Mouse (Mus musculus) megakaryocyte, embryonic 14.5 days (primary cell): ENCODE data around the gene Slc27a4. TPM values are rescaled to one million over a fixed set of nuclear protein-coding genes. Genes with fewer than 3 reads are reported as not detected.

Experiments
- H3K27me3 ChIP-seq: replicated peaks from 2 replicates; pipeline ENCODE3; 2012; ENCODE audit warnings: inconsistent platforms
- H3K36me3 ChIP-seq: replicated peaks from 2 replicates; pipeline ENCODE3; 2012; ENCODE audit warnings: low read length, inconsistent platforms, mixed read lengths
- H3K4me1 ChIP-seq: 2 replicates; pipeline ENCODE4 v1.6.1; 2012; ENCODE audit warnings: inconsistent platforms
- H3K4me3 ChIP-seq: replicated peaks from 2 replicates; pipeline ENCODE3; 2012; ENCODE audit warnings: moderate library complexity, mild to moderate bottlenecking, inconsistent platforms
- H3K9me3 ChIP-seq: 2 replicates; pipeline ENCODE4 v1.6.1; 2012; ENCODE audit warnings: inconsistent platforms
- FLI1 ChIP-seq: IDR thresholded peaks from 2 replicates; pipeline ENCODE4 v1.6.1; 2012; ENCODE audit warnings: low read length, inconsistent platforms, mixed read lengths
- GATA1 ChIP-seq: IDR thresholded peaks from 3 replicates; pipeline ENCODE4 v1.6.1; 2012; ENCODE audit warnings: mixed read lengths, low read length, inconsistent platforms, borderline replicate concordance
- polyA plus RNA-seq: library from polyadenylated mRNA; stranded (reverse); fragments of >175 nt; gene quantifications from 2 replicates; pipeline ENCODE4 v1.2.3, GENCODE M21; 2012; ENCODE audit warnings: low replicate concordance; ENCODE audit not compliant: insufficient read depth

Gene Slc27a4
- polyA plus RNA-seq, 1 experiment, result 15.2 TPM

GRCm38 (mm10) chr2:29843231-29844105, 41.0 kb downstream of the Slc27a4 start:
- no peak for TF ChIP-seq FLI1
- Histone ChIP-seq H3K4me1 (peaks cover 84% of the 10 kb centered on the region), H3K36me3 (peaks cover 86% of the 10 kb centered on the region), H3K9me3 (no peaks in the 10 kb centered on the region), H3K4me3 (no peak overlapping the region), H3K27me3 (no peaks in the 10 kb centered on the region)

DNA sequence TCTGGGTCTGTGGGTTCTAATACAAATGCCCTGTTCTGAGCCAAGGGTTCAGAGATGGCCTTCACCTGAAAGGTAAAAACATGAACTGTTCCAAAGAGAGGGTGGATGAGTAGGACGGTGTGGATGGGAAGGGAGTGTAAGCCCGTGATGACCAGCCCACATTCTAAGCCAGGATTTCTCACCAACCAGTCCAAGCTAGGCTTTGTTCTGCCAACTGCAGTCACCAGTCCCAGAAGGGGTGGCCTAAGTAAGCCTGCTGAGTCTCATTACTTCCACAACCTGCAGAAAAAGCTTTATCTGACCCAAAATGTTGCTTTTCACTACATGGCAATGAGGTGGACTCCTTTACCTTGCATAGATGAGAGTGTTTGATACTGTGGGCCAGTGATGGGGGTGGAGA, 41.7 kb downstream of the Slc27a4 start:
- TF ChIP-seq GATA1 (no peak), FLI1 (no peak)
- Histone ChIP-seq H3K27me3 (no peaks in the 10 kb centered on the region), H3K4me1 (peaks cover 84% of the 10 kb centered on the region), H3K36me3 (peaks cover 84% of the 10 kb centered on the region), H3K4me3 (no peak overlapping the region), H3K9me3 (no peaks in the 10 kb centered on the region)

GRCm38 (mm10) chr2:29844661-29845060, 42.2 kb downstream of the Slc27a4 start:
- Histone ChIP-seq H3K4me1 (peaks cover 84% of the 10 kb centered on the region), H3K4me3 (no peak overlapping the region), H3K36me3 (peaks cover 78% of the 10 kb centered on the region), H3K9me3 (no peaks in the 10 kb centered on the region), H3K27me3 (no peaks in the 10 kb centered on the region)
- no peak for TF ChIP-seq GATA1
- TF ChIP-seq FLI1, result no peak

DNA sequence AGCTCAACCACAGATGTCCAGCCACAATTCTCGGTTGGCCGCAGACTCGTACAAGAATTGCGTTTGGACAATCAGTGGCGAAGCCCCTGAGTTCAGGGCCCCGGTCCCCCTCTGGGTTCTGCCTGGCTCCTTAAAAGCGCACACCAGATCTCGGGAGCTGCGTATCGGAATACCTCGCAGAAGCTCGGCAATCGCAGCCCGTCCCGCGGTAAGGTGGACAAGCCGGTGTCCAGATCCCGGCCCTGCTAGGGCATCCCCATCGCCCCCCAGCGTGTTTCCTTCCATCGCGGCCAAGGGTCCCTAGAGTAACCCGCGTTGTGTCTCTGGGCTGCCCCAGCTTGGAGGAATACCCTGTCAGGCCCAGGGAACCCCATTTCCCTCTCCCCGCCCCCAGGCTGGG, 43.2 kb downstream of the Slc27a4 start:
- no peaks in the 10 kb centered on the region for H3K9me3 ChIP-seq
- no peaks in the 10 kb centered on the region for H3K27me3 ChIP-seq
- H3K4me1 ChIP-seq, result peaks cover 84% of the 10 kb centered on the region
- peaks cover 71% of the 10 kb centered on the region for H3K36me3 ChIP-seq
- TF ChIP-seq FLI1, result no peak
- TF ChIP-seq GATA1, result no peak
- no peak overlapping the region for H3K4me3 ChIP-seq

- Histone ChIP-seq H3K4me1 (peaks cover 84% of the 10 kb centered on the region), H3K36me3 (peaks cover 64% of the 10 kb centered on the region), H3K4me3 (no peak overlapping the region), H3K9me3 (no peaks in the 10 kb centered on the region), H3K27me3 (no peaks in the 10 kb centered on the region)
- no peak for TF ChIP-seq FLI1
- TF ChIP-seq GATA1, result no peak
Measured at GRCm38 (mm10) chr2:29846061-29846853, 43.8 kb downstream of the Slc27a4 start.

GRCm38 (mm10) chr2:29846911-29847310, 44.5 kb downstream of the Slc27a4 start:
- no peak overlapping the region for H3K4me3 ChIP-seq
- H3K36me3 ChIP-seq, result peaks cover 58% of the 10 kb centered on the region
- H3K9me3 ChIP-seq, result no peaks in the 10 kb centered on the region
- H3K27me3 ChIP-seq, result no peaks in the 10 kb centered on the region
- TF ChIP-seq GATA1, result no peak
- no peak for TF ChIP-seq FLI1
- H3K4me1 ChIP-seq, result peaks cover 81% of the 10 kb centered on the region

- Histone ChIP-seq H3K4me1 (peaks cover 74% of the 10 kb centered on the region), H3K4me3 (no peak overlapping the region), H3K27me3 (peaks cover 9% of the 10 kb centered on the region), H3K9me3 (no peaks in the 10 kb centered on the region), H3K36me3 (peaks cover 37% of the 10 kb centered on the region)
- TF ChIP-seq FLI1, result no peak
Measured at GRCm38 (mm10) chr2:29849041-29849440, 46.6 kb downstream of the Slc27a4 start.

- no peak overlapping the region for H3K4me3 ChIP-seq
- TF ChIP-seq GATA1, result no peak
- no peak for TF ChIP-seq FLI1
- H3K36me3 ChIP-seq, result peaks cover 27% of the 10 kb centered on the region
- H3K9me3 ChIP-seq, result no peaks in the 10 kb centered on the region
- H3K27me3 ChIP-seq, result peaks cover 13% of the 10 kb centered on the region
- H3K4me1 ChIP-seq, result peaks cover 77% of the 10 kb centered on the region
Measured at GRCm38 (mm10) chr2:29849841-29850480, 47.5 kb downstream of the Slc27a4 start.

- Histone ChIP-seq H3K27me3 (peaks cover 43% of the 10 kb centered on the region), H3K36me3 (peaks cover 7% of the 10 kb centered on the region)
- TF ChIP-seq GATA1 (no peak), FLI1 (no peak)
Measured at GRCm38 (mm10) chr2:29852957-29853485, 50.6 kb downstream of the Slc27a4 start.

More at GRCm38 (mm10) chr2:29852957-29853485, 50.6 kb downstream of the Slc27a4 start:
- H3K4me1 ChIP-seq, result peaks cover 81% of the 10 kb centered on the region
- H3K9me3 ChIP-seq, result no peaks in the 10 kb centered on the region
- no peak overlapping the region for H3K4me3 ChIP-seq
